Mouse (Mus musculus) heart, embryonic 16.5 days (tissue): ENCODE measurements around the gene Sun3. TPM values are rescaled to one million over a fixed set of nuclear protein-coding genes. Genes with fewer than 3 reads are reported as not detected.

Experiments
- ATAC-seq: fragments of 200-750 bp; cut with Nextera tagmentation; replicated peaks from 2 replicates; pipeline ENCODE4 v1.8.0; 2017; ENCODE audit warnings: moderate number of reproducible peaks; ENCODE audit not compliant: insufficient read depth, low FRiP score; ENCODE audit errors: extremely low read depth
- H3K27ac ChIP-seq: fragments of 300-500 bp; sonication (generic); 2 replicates; pipeline ENCODE4 v1.5.1; 2014; ENCODE audit warnings: mild to moderate bottlenecking, low read length, control low read depth, moderate library complexity
- H3K27me3 ChIP-seq: fragments of 300-500 bp; sonication (generic); 2 replicates; pipeline ENCODE4 v1.6.1; 2014; ENCODE audit warnings: low read length, mixed read lengths; ENCODE audit not compliant: control insufficient read depth, insufficient read depth
- H3K36me3 ChIP-seq: fragments of 300-500 bp; sonication (generic); 2 replicates; pipeline ENCODE4 v1.6.1; 2014; ENCODE audit not compliant: control insufficient read depth, insufficient read depth
- H3K4me1 ChIP-seq: fragments of 300-500 bp; sonication (generic); 2 replicates; pipeline ENCODE4 v1.6.1; 2014; ENCODE audit warnings: low read length, mixed read lengths; ENCODE audit not compliant: control insufficient read depth, insufficient read depth
- H3K4me2 ChIP-seq: fragments of 300-500 bp; sonication (generic); 2 replicates; pipeline ENCODE4 v1.6.1; 2014; ENCODE audit warnings: low read depth, mild to moderate bottlenecking, control low read depth, low read length
- H3K4me3 ChIP-seq: fragments of 300-500 bp; sonication (generic); 2 replicates; pipeline ENCODE4 v1.5.1; 2014; ENCODE audit warnings: mild to moderate bottlenecking, control low read depth, low read length
- H3K9ac ChIP-seq: fragments of 300-500 bp; sonication (generic); 2 replicates; pipeline ENCODE4 v1.6.1; 2014; ENCODE audit warnings: low read length, control low read depth
- H3K9me3 ChIP-seq: fragments of 300-500 bp; sonication (generic); replicated peaks from 2 replicates; pipeline ENCODE4 v1.6.1; 2016; ENCODE audit warnings: low read length; ENCODE audit not compliant: control insufficient read depth
- WGBS: fragments of 180-500 bp; shearing (Covaris S2); extraction: QIAGEN DNeasy Blood & Tissue Kit; methylation state at CpG from one replicate; pipeline ENCODE4 v1.1.7; 2014; 5-methylcytosine and 5-hydroxymethylcytosine counted together
- polyA plus RNA-seq: library from polyadenylated mRNA; unstranded; fragments of >200 nt; fragmentation: Nextera tagmentation; extraction: Ambion mirVana; gene quantifications from 2 replicates; pipeline ENCODE4 v1.2.1, GENCODE M21; 2015

Sun3 gene
- polyA plus RNA-seq, 1 experiment from 2014 or later, result 1.2 TPM

DNA sequence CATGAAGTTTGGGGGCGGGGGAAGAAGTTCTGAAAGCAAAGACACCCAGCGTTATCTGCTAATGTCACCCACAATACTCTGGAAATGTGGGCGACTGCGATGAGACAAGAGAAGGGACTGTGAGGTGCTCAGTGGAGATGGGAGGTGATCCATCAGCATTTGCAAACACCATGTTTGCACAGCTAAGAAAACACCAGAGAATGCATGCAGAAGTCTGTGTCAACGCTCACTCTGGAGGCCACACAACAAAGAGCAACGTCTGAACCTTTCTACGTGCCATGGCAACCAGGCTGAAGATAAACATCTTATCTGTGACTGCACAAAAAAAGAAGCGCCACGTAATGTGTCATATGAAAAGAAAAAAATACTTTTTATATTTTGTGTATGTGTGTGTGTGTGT, 78.3 kb downstream of the Sun3 start:
- no peaks in the 10 kb centered on the region for H3K36me3 ChIP-seq
- H3K9ac ChIP-seq, result no peak overlapping the region
- 62% methylated on average over 9 of the region's 9 CpGs for WGBS
- H3K4me2 ChIP-seq, result no peak overlapping the region
- ATAC-seq, result no peak
- H3K9me3 ChIP-seq, result no peaks in the 10 kb centered on the region
- H3K4me1 ChIP-seq, result no peaks in the 10 kb centered on the region
- no peak overlapping the region for H3K27ac ChIP-seq
- H3K4me3 ChIP-seq, result no peak overlapping the region
- no peaks in the 10 kb centered on the region for H3K27me3 ChIP-seq

DNA sequence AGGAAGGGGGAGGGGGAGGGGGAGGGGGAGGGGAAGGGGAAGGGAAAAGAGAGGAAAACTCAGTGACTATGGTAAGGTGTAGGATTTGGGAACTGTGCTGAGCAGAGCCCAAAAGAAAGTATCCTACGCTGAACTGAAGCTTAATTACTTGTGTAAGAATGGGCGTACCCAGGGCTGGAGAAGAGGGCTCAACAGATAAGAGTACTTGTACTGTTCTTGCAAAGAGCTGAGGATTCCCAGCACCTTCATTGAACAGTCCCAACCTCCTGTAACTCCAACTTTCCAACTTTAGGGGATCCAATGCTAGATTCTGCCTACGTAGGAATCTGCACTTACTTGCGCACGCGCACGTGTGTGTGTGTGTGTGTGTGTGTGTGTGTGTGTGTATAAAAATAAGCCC, 80.7 kb downstream of the Sun3 start:
- no peak overlapping the region for H3K9ac ChIP-seq
- H3K4me1 ChIP-seq, result no peaks in the 10 kb centered on the region
- H3K27ac ChIP-seq, result no peak overlapping the region
- WGBS, result 94% methylated on average over 7 of the region's 7 CpGs
- no peak for ATAC-seq
- no peaks in the 10 kb centered on the region for H3K27me3 ChIP-seq
- H3K4me2 ChIP-seq, result no peak overlapping the region
- no peak overlapping the region for H3K4me3 ChIP-seq
- H3K36me3 ChIP-seq, result no peaks in the 10 kb centered on the region
- H3K9me3 ChIP-seq, result no peaks in the 10 kb centered on the region

Other genes with a start within 250 kb of the Sun3 start
- 0.06 and 0.16 TPM in 2 replicates for gene Pkd1l1, start 75.7 kb downstream of the Sun3 start, polyA plus RNA-seq
- gene Hus1, start 37.8 kb downstream of the Sun3 start, polyA plus RNA-seq, result 13.2 and 13.3 TPM in 2 replicates
- gene Gm11992, start 397 bp downstream of the Sun3 start, polyA plus RNA-seq, result 5.5 and 6.0 TPM in 2 replicates
- 37.6 and 47.2 TPM in 2 replicates for gene Upp1, start 69.1 kb upstream of the Sun3 start, polyA plus RNA-seq
- gene Abca13, start 143.0 kb upstream of the Sun3 start, polyA plus RNA-seq, result 0.01 TPM in 2 replicates